Mouse (Mus musculus) layer of hippocampus, adult 9-11 months (tissue): ENCODE data around the gene Serping1.
A peak's percentile ranks its signal among the peaks of the same experiment; 100 is the strongest.

ENCODE experiments used
- DNase-seq: peaks from one replicate; pipeline ENCODE4 v3.0.0; 2022

The Serping1 gene

GRCm38 (mm10) chr2:84779210-84779609 is 4.0 kb upstream of the Serping1 start:
- no peak for DNase-seq

- DNase-seq = no peak
Measured at GRCm38 (mm10) chr2:84777706-84778105, 2.5 kb upstream of the Serping1 start.

- DNase-seq = no peak
Measured at GRCm38 (mm10) chr2:84775665-84776064, 421 bp upstream of the Serping1 start.

GRCm38 (mm10) chr2:84774751-84775150 is 493 bp downstream of the Serping1 start:
- DNase-seq = peak; percentile 8

GRCm38 (mm10) chr2:84773195-84773594 is 2.0 kb downstream of the Serping1 start:
- no peak for DNase-seq

- no peak for DNase-seq
Measured at GRCm38 (mm10) chr2:84772454-84772853, 2.8 kb downstream of the Serping1 start.

- no peak for DNase-seq
Measured at GRCm38 (mm10) chr2:84770501-84770900, 4.7 kb downstream of the Serping1 start.

GRCm38 (mm10) chr2:84762818-84763217 is 12.4 kb downstream of the Serping1 start:
- no peak for DNase-seq

- DNase-seq = no peak
Measured at GRCm38 (mm10) chr2:84762295-84762694, 12.9 kb downstream of the Serping1 start.

GRCm38 (mm10) chr2:84761840-84762239 is 13.4 kb downstream of the Serping1 start:
- no peak for DNase-seq

GRCm38 (mm10) chr2:84761309-84761708 is 13.9 kb downstream of the Serping1 start:
- DNase-seq = no peak

GRCm38 (mm10) chr2:84760777-84761176 is 14.5 kb downstream of the Serping1 start:
- no peak for DNase-seq

- DNase-seq = no peak
Measured at GRCm38 (mm10) chr2:84758542-84759127, 16.6 kb downstream of the Serping1 start.

- no peak for DNase-seq
Measured at GRCm38 (mm10) chr2:84757026-84757682, 18.1 kb downstream of the Serping1 start.

- DNase-seq = no peak
Measured at GRCm38 (mm10) chr2:84756245-84756644, 19.0 kb downstream of the Serping1 start.

- no peak for DNase-seq
Measured at GRCm38 (mm10) chr2:84750115-84750514, 25.1 kb downstream of the Serping1 start.

- DNase-seq = no peak
Measured at GRCm38 (mm10) chr2:84744126-84744525, 31.1 kb downstream of the Serping1 start.

GRCm38 (mm10) chr2:84743561-84743960 is 31.7 kb downstream of the Serping1 start, which contains the start of gene Gm19426:
Gm19426 (minus strand) TSS chr2:84743655.
- peak; percentile 77 for DNase-seq

GRCm38 (mm10) chr2:84742451-84743283 is 32.6 kb downstream of the Serping1 start:
- DNase-seq = no peak

- no peak for DNase-seq
Measured at GRCm38 (mm10) chr2:84741841-84742450, 33.3 kb downstream of the Serping1 start.

GRCm38 (mm10) chr2:84740608-84741333 is 34.5 kb downstream of the Serping1 start:
- no peak for DNase-seq

GRCm38 (mm10) chr2:84738271-84738911 is 36.9 kb downstream of the Serping1 start:
- DNase-seq = no peak
